Mouse (Mus musculus) olfactory bulb, adult 2 months (tissue): ENCODE data around the gene Fbxw8.

ENCODE experiments used
- CTCF ChIP-seq: fragments of 200-500 bp; IDR thresholded peaks from 2 replicates; pipeline ENCODE4 v1.5.1; 2012; ENCODE audit warnings: low read depth, mild to moderate bottlenecking, low read length, moderate library complexity; ENCODE audit not compliant: insufficient read depth
- POLR2A ChIP-seq: fragments of 200-500 bp; IDR thresholded peaks from 2 replicates; pipeline ENCODE4 v1.6.1; 2012; ENCODE audit warnings: mild to moderate bottlenecking, low read depth, low read length, moderate library complexity; ENCODE audit not compliant: insufficient read depth

- TF ChIP-seq POLR2A (no peak), CTCF (no peak)
Measured at GRCm38 (mm10) chr5:118044907-118045306, 110.4 kb downstream of the Fbxw8 start.
